Mouse (Mus musculus): ENCODE data around the gene Myt1.

- no peak for TF ChIP-seq CTCF (conservative IDR thresholded peaks at IDR 0.05; ENCODE audit: insufficient read depth, insufficient read length, low read depth, low read length)
- no peak for TF ChIP-seq POLR2A (IDR thresholded peaks at IDR 0.05; ENCODE audit: low read depth, low read length)
Observed at GRCm38 (mm10) chr2:181768451-181768850, 5.3 kb downstream of the Myt1 start.
